Mouse (Mus musculus) limb, embryonic 13.5 days (tissue): ENCODE data around the gene Cope. TPM values are rescaled to one million over a fixed set of nuclear protein-coding genes. Genes with fewer than 3 reads are reported as not detected.

ENCODE experiments used
- ATAC-seq: fragments of 200-750 bp; cut with Nextera tagmentation; 2 replicates; pipeline ENCODE4 v1.8.0; 2017; ENCODE audit warnings: low read depth, moderate number of reproducible peaks, moderate TSS enrichment; ENCODE audit not compliant: low FRiP score
- H3K27ac ChIP-seq: fragments of 300-500 bp; sonication (generic); 2 replicates; pipeline ENCODE4 v1.5.1; 2015; ENCODE audit warnings: inconsistent platforms, mild to moderate bottlenecking, moderate library complexity
- H3K27me3 ChIP-seq: fragments of 300-500 bp; sonication (generic); 2 replicates; pipeline ENCODE4 v1.6.1; 2015; ENCODE audit warnings: mild to moderate bottlenecking, inconsistent platforms
- H3K36me3 ChIP-seq: fragments of 300-500 bp; sonication (generic); 2 replicates; pipeline ENCODE4 v1.6.1; 2015; ENCODE audit warnings: inconsistent platforms, mild to moderate bottlenecking, moderate library complexity
- H3K4me1 ChIP-seq: fragments of 300-500 bp; sonication (generic); 2 replicates; pipeline ENCODE4 v1.6.1; 2015; ENCODE audit warnings: inconsistent platforms
- H3K4me2 ChIP-seq: fragments of 300-500 bp; sonication (generic); replicated peaks from 2 replicates; pipeline ENCODE4 v1.6.1; 2015; ENCODE audit warnings: inconsistent platforms, mild to moderate bottlenecking, moderate library complexity
- H3K4me3 ChIP-seq: fragments of 300-500 bp; sonication (generic); 2 replicates; pipeline ENCODE4 v1.5.1; 2015; ENCODE audit warnings: moderate library complexity, mild to moderate bottlenecking, inconsistent platforms
- H3K9ac ChIP-seq: fragments of 300-500 bp; sonication (generic); 2 replicates; pipeline ENCODE4 v1.6.1; 2015; ENCODE audit warnings: mild to moderate bottlenecking, inconsistent platforms
- H3K9me3 ChIP-seq: fragments of 300-500 bp; sonication (generic); 2 replicates; pipeline ENCODE4 v1.6.1; 2016; ENCODE audit warnings: inconsistent platforms
- WGBS: fragments of 180-500 bp; shearing (Covaris S2); methylation state at CpG from one replicate; pipeline ENCODE4 v1.1.7; 2015; 5-methylcytosine and 5-hydroxymethylcytosine counted together
- polyA plus RNA-seq: library from polyadenylated mRNA; unstranded; fragments of >200 nt; fragmentation: Nextera tagmentation; extraction: Ambion mirVana; gene quantifications from 2 replicates; pipeline ENCODE4 v1.2.1, GENCODE M21; 2015

Cope gene
- polyA plus RNA-seq, 1 experiment from 2014 or later = 340 TPM

DNA sequence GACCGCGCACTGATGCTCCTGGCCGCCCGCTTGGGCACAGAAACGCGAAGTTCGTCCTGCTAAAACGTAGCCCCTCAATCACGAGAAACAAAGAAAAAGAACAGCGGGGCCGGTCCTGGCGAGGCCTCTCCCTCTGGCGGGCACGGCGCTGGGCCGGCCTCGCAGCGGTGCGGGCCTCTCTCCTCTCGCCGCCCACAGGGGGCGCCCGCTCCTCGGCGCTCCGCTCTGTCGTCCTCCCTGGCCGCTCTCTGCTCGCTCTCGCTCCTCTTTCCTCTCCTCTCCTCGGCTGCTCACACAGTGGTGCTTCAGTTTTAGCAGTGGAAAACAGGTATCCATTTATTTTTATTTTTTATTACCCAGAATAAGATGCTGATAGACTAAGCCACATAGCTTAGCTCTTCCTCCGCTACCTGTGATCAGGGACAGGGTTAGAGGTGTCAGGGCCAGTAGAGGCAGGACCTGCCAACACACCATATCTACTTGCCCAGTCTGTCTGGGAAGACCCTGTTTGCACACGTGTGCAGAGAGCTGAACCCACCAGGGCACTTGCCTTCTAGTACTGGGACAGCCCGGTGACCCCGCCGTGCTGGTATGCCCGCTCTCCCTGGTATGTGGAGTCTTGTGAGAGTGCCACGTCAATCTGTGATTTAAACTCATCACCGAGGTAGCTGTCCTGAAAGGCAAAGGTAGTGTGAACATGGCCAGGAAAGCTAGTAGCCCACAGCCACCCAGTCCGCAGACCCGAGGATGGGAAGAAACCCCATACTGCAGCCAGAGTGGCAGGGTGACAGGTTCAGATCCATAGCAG lies 30.0 kb downstream of the Cope start:
- Histone ChIP-seq H3K27me3 (peaks cover 7% of the 10 kb centered on the region), H3K27ac (peak overlapping the region; percentile 48; the same call in 1 of the 2 replicates), H3K36me3 (peaks cover 78% of the 10 kb centered on the region), H3K4me2 (peak overlapping the region; percentile 38; the same call in 1 of the 2 replicates), H3K9ac (peak overlapping the region; percentile 25; the same call in 1 of the 2 replicates), H3K4me1 (peaks cover 26% of the 10 kb centered on the region), H3K4me3 (no peak overlapping the region), H3K9me3 (no peaks in the 10 kb centered on the region)
- peak; percentile 80 for ATAC-seq
- WGBS = 23% methylated on average over 40 of the region's 41 CpGs

DNA sequence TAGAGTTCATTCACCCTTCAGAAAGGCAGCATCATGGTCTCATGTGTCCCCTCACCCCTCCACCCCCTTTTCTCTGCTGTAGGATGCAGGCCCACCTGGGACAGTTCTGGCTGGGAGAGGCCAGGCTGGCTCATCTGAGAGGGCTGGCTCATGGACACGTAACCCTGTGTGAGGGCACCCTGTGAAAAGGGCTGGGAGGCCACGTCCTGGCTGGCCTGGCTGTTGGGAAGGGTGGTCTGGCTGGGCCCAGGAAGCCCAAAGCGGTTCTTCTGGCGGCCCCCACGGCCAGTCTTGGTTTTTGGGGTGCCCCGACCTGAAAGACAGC lies 30.5 kb downstream of the Cope start:
- peaks cover 26% of the 10 kb centered on the region for H3K4me1 ChIP-seq
- no peaks in the 10 kb centered on the region for H3K9me3 ChIP-seq
- no peak overlapping the region for H3K27ac ChIP-seq
- H3K4me3 ChIP-seq = no peak overlapping the region
- no peak for ATAC-seq
- no peak overlapping the region for H3K9ac ChIP-seq
- 94% methylated on average over 6 of the region's 6 CpGs for WGBS
- no peak overlapping the region for H3K4me2 ChIP-seq
- H3K27me3 ChIP-seq = peaks cover 7% of the 10 kb centered on the region
- H3K36me3 ChIP-seq = peaks cover 78% of the 10 kb centered on the region

DNA sequence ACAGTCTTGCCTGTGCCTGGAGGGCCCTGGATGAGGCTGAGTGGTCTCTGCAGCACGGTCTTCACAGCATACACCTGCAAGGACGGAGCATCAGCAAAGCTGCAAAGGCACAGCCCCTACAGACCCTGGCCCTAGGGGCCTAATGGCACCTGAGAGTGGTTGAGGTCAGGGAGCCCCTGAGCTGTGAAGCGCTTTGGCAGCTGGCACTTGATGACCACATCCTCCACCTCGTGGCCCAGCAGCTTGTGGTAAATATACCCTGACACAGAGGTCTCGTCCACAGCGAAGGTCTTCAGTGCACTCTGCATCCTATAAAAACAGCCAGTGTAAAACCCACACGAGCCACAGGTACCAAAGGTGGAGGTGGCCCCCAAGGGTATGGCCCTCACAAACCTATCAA lies 36.6 kb downstream of the Cope start:
- Histone ChIP-seq H3K36me3 (peaks cover 99% of the 10 kb centered on the region), H3K9me3 (no peaks in the 10 kb centered on the region), H3K4me3 (no peak overlapping the region), H3K27ac (no peak overlapping the region), H3K4me2 (no peak overlapping the region), H3K27me3 (no peaks in the 10 kb centered on the region), H3K9ac (no peak overlapping the region), H3K4me1 (peaks cover 16% of the 10 kb centered on the region)
- no peak for ATAC-seq
- 90% methylated on average over 7 of the region's 7 CpGs for WGBS

DNA sequence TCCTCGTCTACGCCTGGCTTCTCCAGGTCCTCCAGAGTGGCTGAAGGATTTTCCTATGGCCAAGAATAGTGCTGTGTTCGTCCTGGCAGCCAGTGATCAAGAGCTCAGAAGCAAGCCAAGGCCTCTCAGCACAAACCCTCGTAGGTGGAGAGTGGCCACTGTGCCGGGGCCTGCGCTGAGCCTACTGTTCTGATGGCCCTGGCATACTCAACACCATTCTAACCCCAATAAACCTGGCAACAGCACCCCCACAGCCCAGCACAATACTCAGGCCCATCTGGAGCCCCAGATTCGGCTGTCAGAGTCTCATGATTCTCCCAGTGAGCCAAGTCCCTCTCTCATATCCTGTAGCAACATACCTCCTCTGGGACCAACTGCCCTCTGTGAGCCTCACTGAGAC lies 38.3 kb downstream of the Cope start:
- WGBS = 92% methylated on average over 7 of the region's 7 CpGs
- Histone ChIP-seq H3K4me1 (peaks cover 26% of the 10 kb centered on the region), H3K4me2 (no peak overlapping the region), H3K27ac (no peak overlapping the region), H3K9ac (no peak overlapping the region), H3K36me3 (peaks cover 86% of the 10 kb centered on the region), H3K9me3 (no peaks in the 10 kb centered on the region), H3K4me3 (no peak overlapping the region), H3K27me3 (no peaks in the 10 kb centered on the region)
- no peak for ATAC-seq

DNA sequence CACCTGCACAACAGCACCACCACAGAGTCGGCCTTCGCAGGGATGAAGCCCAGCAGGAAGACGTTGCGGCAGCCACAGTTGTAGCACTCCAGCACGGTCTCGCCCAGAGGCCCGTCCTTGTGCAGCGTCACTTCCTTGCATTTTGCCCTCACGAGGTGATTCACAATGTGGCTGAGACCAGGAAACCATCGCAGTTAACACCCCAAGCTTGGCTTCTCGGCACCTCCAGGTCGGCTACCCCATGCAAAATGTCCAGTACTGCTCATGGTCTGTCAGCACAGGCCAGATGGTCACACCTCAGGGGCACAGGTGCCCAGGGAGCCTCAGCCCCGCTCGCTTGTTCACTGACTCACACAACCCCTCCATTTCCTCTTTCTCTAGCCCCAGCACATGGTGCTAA lies 39.7 kb downstream of the Cope start:
- Histone ChIP-seq H3K36me3 (peaks cover 82% of the 10 kb centered on the region), H3K4me3 (no peak overlapping the region), H3K9ac (no peak overlapping the region), H3K4me2 (no peak overlapping the region), H3K9me3 (no peaks in the 10 kb centered on the region), H3K27ac (no peak overlapping the region), H3K4me1 (peaks cover 26% of the 10 kb centered on the region), H3K27me3 (no peaks in the 10 kb centered on the region)
- 89% methylated on average over 14 of the region's 14 CpGs for WGBS
- no peak for ATAC-seq

DNA sequence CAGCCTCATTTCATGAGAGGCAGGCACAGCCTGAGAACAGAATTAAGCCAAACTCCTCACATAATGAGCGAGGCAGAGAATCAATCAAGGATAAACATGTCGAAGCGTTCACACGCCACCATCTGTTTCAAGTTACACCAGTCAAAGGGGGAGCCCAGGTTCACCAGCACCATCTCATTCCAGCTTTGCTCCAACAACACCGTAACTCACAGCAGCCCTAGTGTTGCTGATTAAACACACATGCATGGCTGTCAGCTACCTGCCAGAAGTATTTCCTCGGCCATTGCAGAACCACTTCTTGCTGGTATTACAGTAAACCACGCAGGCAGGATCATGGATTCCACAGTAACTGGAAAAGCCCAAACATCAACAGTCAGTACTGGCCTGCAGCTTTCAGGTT lies 40.8 kb downstream of the Cope start:
- ATAC-seq = no peak
- no peaks in the 10 kb centered on the region for H3K9me3 ChIP-seq
- H3K27me3 ChIP-seq = no peaks in the 10 kb centered on the region
- H3K4me3 ChIP-seq = no peak overlapping the region
- no peak overlapping the region for H3K4me2 ChIP-seq
- H3K36me3 ChIP-seq = peaks cover 72% of the 10 kb centered on the region
- H3K4me1 ChIP-seq = peaks cover 33% of the 10 kb centered on the region
- H3K27ac ChIP-seq = no peak overlapping the region
- WGBS = 22% methylated on average over 7 of the region's 7 CpGs
- H3K9ac ChIP-seq = no peak overlapping the region

DNA sequence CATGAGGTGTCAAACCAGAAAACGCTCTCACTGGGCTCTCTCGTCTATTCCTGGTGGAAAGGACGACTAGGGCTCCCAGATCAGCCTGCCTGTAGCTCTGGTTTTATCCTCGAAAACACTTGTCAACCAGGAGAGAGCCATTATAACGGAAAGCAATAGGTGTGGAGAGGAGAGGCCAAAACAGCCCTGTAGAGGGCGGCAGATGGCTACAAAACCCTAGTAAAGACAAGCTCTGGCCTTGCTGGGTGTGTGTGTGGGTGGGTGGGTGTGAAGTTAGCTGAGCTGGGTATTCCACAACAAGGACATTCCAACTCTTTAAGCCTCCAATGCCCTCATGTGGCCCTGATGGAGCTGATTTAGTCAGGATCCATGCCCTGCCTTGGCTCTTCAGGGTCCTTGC lies 41.4 kb downstream of the Cope start:
- peaks cover 40% of the 10 kb centered on the region for H3K4me1 ChIP-seq
- 0 out of 2 replicates have a peak overlapping the region, but pooled peaks have one; percentile 19 for H3K9ac ChIP-seq
- H3K27ac ChIP-seq = peak overlapping the region; percentile 44; the same call in 1 of the 2 replicates
- no peak overlapping the region for H3K4me2 ChIP-seq
- no peaks in the 10 kb centered on the region for H3K9me3 ChIP-seq
- no peaks in the 10 kb centered on the region for H3K27me3 ChIP-seq
- no peak overlapping the region for H3K4me3 ChIP-seq
- ATAC-seq = peak; percentile 52; the same call in 1 of the 2 replicates
- peaks cover 72% of the 10 kb centered on the region for H3K36me3 ChIP-seq
- 47% methylated on average over 6 of the region's 6 CpGs for WGBS

DNA sequence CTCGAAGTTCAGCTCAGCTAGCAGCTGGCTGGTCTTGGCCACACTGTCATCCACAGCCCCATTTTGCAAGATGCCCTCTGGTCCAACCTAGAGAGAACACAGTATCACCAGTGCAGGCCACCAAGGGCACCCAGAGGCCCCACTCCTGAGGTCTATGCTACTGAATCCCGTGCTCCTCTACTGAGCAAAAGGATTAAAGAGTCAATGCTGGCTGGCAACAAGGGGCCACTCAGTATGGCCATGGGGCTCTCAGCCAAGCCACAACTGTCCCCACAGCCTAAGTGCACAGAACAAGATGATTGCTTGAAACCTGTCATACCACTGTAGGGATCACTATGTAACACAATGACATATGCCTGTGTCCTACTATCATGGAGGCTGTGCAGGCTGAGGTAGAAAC lies 42.0 kb downstream of the Cope start:
- peak overlapping the region; percentile 44; the same call in 1 of the 2 replicates for H3K27ac ChIP-seq
- peaks cover 72% of the 10 kb centered on the region for H3K36me3 ChIP-seq
- H3K4me1 ChIP-seq = peaks cover 45% of the 10 kb centered on the region
- no peaks in the 10 kb centered on the region for H3K27me3 ChIP-seq
- no peak for ATAC-seq
- no peak overlapping the region for H3K9ac ChIP-seq
- H3K4me2 ChIP-seq = no peak overlapping the region
- H3K4me3 ChIP-seq = no peak overlapping the region
- 83% methylated on average over 2 of the region's 2 CpGs for WGBS
- H3K9me3 ChIP-seq = no peaks in the 10 kb centered on the region

DNA sequence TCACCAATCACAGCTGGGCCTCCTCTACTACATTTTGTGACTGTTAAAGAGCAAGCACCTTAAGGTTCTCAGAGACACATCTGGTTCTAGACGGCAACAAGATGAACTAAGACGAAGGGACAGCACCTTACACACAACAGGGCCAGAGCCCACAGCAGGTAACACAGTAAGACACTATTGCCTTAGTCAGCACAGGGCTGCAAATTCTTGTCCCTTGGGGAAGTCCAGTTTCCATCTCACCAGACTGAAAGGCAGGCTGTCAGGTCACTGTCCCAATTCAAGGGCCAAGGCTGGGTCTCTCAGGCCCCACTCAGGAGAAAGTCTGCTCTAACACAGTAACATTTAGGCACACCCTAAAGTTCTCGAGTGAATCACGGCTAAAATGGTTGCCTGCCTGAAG lies 45.1 kb downstream of the Cope start:
- peak overlapping the region; percentile 26; the same call in 1 of the 2 replicates for H3K9ac ChIP-seq
- ATAC-seq = no peak
- H3K4me3 ChIP-seq = no peak overlapping the region
- H3K36me3 ChIP-seq = peaks cover 52% of the 10 kb centered on the region
- no peaks in the 10 kb centered on the region for H3K9me3 ChIP-seq
- 80% methylated on average over 4 of the region's 4 CpGs for WGBS
- H3K27ac ChIP-seq = no peak overlapping the region
- H3K27me3 ChIP-seq = no peaks in the 10 kb centered on the region
- peaks cover 74% of the 10 kb centered on the region for H3K4me1 ChIP-seq
- no peak overlapping the region for H3K4me2 ChIP-seq

DNA sequence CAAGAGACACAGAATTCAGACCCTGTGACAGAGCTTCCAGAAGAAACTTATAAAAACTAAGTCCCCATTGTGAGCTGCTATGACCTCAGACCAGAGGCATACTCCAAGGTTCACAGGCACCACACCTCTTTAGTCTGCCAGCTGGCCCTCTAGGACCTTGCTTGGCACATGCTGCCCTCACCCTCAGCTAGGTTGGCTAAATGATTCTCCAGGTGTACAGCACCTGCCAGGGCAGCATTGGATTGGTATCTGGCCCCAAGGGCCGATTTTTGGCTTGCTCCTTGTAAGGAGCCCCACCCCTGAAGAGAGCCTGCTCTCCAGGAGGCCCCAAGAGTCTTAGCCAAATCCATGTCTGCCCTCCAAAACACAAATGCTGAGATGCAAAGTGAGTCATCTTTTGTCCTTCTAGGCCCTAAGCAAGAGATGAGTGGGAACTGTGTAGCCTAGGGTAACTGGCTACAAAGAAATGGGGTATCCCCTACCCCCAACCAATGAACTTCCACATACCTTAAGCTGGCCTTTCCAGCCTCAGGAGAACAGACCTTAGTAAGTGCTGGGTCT lies 45.6 kb downstream of the Cope start:
- Histone ChIP-seq H3K4me1 (peaks cover 70% of the 10 kb centered on the region), H3K36me3 (peaks cover 47% of the 10 kb centered on the region)

DNA sequence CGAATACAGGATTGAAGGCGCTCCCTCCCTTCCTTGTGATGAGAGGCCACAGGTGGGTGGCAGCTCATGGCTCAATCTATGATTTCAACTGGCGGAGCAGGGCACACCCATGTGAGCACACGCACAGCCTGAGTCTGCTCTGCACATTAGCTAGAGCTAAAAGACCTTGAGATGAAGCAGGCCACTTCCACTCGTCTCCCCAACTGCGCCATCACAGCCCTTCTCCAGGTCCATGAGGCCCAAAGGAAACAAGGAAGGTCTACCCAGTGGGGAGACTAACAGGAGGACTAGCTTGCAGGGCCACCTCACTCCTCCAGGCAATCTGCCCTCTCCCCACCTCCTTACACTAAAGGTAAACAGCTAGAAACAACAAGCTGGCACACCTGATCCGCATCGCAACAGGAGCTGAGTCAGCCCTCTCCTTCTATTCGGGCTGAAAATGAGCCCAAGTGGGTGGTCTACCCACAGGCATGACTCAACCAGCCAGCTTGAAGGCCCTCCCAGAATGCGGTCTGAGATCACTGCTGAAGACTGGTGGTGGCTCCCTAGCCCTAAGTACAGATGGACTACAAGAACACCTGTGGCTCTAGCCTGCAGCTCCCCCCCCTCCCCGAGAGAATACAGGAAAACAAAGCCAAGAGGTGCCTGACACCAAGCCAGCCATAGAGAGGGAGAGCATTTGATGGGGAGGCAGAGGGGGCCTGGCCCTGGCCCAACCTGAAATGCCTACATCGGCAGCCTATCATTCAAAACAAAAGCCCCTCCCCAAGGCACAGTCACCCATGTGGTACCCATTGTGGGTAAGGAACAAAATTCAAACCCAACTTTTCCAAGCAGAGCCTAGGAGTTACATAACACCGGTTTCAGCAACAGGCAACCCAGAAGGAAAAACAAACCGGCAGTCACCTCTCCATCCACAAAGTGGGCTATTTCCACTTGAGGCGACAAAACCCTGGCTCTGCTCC lies 49.0 kb downstream of the Cope start:
- WGBS = 43% methylated on average over 15 of the region's 15 CpGs

More for the DNA sequence above, 45.6 kb downstream of the Cope start:
- ATAC-seq = no peak
- no peak overlapping the region for H3K4me2 ChIP-seq
- no peak overlapping the region for H3K27ac ChIP-seq
- no peak overlapping the region for H3K4me3 ChIP-seq
- WGBS = 67% methylated on average over 1 of the region's 1 CpGs
- no peaks in the 10 kb centered on the region for H3K27me3 ChIP-seq
- H3K9me3 ChIP-seq = no peaks in the 10 kb centered on the region
- H3K9ac ChIP-seq = peak overlapping the region; percentile 31; the same call in 1 of the 2 replicates

DNA sequence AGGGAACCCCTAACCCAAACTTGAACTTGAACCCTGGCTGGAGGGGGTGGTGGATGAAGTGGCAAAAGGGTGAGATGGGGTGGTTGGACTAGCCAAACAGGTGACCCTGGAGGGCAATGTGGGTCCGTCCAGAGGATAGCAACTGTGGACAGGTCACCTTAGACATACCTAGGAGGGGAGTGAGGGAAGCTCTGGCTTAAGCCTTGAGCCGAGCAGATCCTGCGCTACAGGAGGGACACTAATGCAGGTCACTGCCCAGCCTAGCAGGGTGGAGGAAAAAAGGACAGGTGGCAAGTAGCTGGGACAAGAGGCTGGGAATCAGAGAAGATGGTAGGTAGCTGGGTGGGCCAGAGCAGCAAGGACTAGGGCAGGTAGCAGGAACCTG lies 49.7 kb downstream of the Cope start:
- peaks cover 24% of the 10 kb centered on the region for H3K36me3 ChIP-seq
- H3K9me3 ChIP-seq = no peaks in the 10 kb centered on the region
- H3K27me3 ChIP-seq = no peaks in the 10 kb centered on the region
- H3K4me3 ChIP-seq = peak overlapping the region; percentile 100
- H3K9ac ChIP-seq = peak overlapping the region; percentile 99
- H3K4me1 ChIP-seq = peaks cover 59% of the 10 kb centered on the region
- peak overlapping the region; percentile 100 for H3K4me2 ChIP-seq
- no peak for ATAC-seq
- 23% methylated on average over 3 of the region's 3 CpGs for WGBS
- H3K27ac ChIP-seq = no peak overlapping the region

More for the DNA sequence above, 49.0 kb downstream of the Cope start:
- H3K4me2 ChIP-seq = peak overlapping the region; percentile 100
- H3K9me3 ChIP-seq = no peaks in the 10 kb centered on the region
- H3K27ac ChIP-seq = no peak overlapping the region; the same call in 1 of the 2 replicates
- peak overlapping the region; percentile 99 for H3K9ac ChIP-seq
- peaks cover 29% of the 10 kb centered on the region for H3K36me3 ChIP-seq
- no peak for ATAC-seq
- peaks cover 59% of the 10 kb centered on the region for H3K4me1 ChIP-seq
- peak overlapping the region; percentile 100 for H3K4me3 ChIP-seq
- no peaks in the 10 kb centered on the region for H3K27me3 ChIP-seq
